Mouse (Mus musculus): ENCODE measurements around the gene Ctdsp1. TPM values are rescaled to one million over a fixed set of nuclear protein-coding genes. Genes with fewer than 3 reads are reported as not detected.

The Ctdsp1 gene
- polyA plus RNA-seq, 1 experiment from 2014 or later: 16.8 TPM

DNA sequence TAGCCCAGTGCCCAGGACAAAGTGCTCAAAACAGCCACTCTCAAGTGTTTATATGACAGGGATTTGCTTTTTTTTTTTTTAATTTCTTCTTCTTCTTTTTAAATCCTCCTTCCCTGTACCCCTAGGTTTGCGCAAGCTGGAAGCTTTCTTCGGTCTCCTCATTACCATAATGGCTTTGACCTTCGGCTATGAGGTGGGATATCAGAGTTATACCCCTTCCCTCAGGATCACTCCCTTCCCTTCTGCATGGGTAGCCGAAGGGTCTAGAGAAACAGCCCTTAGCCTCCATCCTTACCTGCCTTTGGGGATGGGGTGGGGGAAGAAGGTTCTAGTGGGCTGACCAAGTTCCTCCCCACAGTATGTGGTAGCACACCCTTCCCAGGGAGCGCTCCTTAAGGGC is 10.8 kb upstream of the Ctdsp1 start:
- WGBS: 86% methylated on average over 5 of the region's 5 CpGs
- H3K4me2 ChIP-seq: no peak overlapping the region
- no peak overlapping the region for H3K4me3 ChIP-seq (replicated peaks)
- H3K9ac ChIP-seq (replicated peaks): no peak overlapping the region
- H3K27ac ChIP-seq (replicated peaks): no peak overlapping the region
- no peaks in the 10 kb centered on the region for H3K36me3 ChIP-seq
- no peaks in the 10 kb centered on the region for H3K27me3 ChIP-seq (replicated peaks)
- no peak for ATAC-seq (ENCODE audit: low FRiP score)
- no peaks in the 10 kb centered on the region for H3K9me3 ChIP-seq (replicated peaks)
- no peaks in the 10 kb centered on the region for H3K4me1 ChIP-seq

DNA sequence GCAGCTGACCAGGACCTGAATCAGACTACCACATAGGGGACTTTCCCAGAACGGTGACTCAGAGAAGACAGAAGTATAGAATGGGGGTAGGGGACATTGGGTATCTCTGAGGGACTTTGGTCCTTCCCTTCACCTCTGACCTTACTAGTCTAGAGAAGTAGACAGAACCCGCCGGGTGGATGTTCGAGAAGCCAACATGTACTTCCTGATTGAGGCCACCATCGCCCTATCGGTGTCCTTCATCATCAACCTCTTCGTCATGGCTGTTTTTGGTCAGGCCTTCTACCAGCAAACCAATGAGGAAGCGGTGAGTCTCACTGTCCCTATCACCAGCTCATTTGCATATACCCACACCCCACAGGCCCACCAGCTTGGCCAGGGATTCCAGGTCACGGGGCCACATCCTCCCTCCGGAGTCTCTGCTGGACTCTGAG is 9.7 kb upstream of the Ctdsp1 start:
- H3K27ac ChIP-seq (replicated peaks): no peak overlapping the region
- H3K4me2 ChIP-seq: no peak overlapping the region
- H3K27me3 ChIP-seq (replicated peaks): no peaks in the 10 kb centered on the region
- no peak for ATAC-seq (ENCODE audit: low FRiP score)
- peaks cover 3% of the 10 kb centered on the region; the same call in 1 of the 2 replicates for H3K4me1 ChIP-seq
- 90% methylated on average over 10 of the region's 10 CpGs for whole genome bisulfite sequencing
- H3K4me3 ChIP-seq (replicated peaks): no peak overlapping the region
- H3K9me3 ChIP-seq (replicated peaks): no peaks in the 10 kb centered on the region
- no peak overlapping the region for H3K9ac ChIP-seq (replicated peaks)
- no peaks in the 10 kb centered on the region for H3K36me3 ChIP-seq

DNA sequence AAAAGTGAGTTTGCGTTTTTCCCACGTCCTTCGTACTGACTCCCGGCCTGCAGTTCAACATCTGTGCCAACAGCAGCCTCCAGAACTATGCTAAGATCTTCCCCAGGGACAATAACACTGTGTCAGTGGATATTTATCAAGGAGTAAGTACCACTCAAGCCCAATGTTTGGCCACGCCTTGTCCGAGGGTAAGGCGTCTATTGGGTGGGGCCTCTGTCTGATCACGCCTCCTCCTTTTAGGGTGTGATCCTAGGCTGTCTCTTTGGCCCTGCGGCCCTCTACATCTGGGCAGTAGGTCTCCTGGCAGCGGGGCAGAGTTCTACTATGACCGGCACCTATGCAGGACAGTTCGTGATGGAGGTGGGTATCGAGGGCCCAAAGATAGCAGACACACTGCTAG is 7.9 kb upstream of the Ctdsp1 start:
- H3K4me3 ChIP-seq (replicated peaks): no peak overlapping the region
- no peaks in the 10 kb centered on the region for H3K36me3 ChIP-seq
- H3K27ac ChIP-seq (replicated peaks): no peak overlapping the region
- H3K9me3 ChIP-seq (replicated peaks): no peaks in the 10 kb centered on the region
- H3K27me3 ChIP-seq (replicated peaks): no peaks in the 10 kb centered on the region
- ATAC-seq (ENCODE audit: low FRiP score): no peak
- WGBS: 88% methylated on average over 13 of the region's 13 CpGs
- no peak overlapping the region for H3K4me2 ChIP-seq
- peaks cover 10% of the 10 kb centered on the region for H3K4me1 ChIP-seq
- H3K9ac ChIP-seq (replicated peaks): no peak overlapping the region

DNA sequence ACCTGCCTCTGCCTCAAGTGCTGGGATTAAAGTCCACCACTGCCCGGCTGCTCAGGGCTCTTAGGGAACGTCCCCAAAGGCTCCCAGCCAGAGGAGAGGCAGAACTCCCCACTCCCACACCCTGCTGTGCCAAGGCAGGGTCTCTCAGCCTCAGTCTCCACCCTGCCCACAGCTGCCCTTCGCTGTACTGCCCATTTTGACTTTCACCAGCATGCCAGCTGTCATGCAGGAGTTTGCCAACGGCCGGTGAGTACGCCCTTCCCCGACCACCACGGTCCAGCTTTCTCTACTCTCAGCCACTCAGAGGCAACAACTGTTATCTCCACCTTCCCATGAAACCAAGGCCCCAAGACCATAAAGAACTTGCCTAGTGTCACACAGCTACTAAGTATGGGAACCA is 6.8 kb upstream of the Ctdsp1 start:
- Histone ChIP-seq H3K27me3 (replicated peaks) (no peaks in the 10 kb centered on the region; the same call in 1 of the 2 replicates), H3K4me1 (peaks cover 10% of the 10 kb centered on the region), H3K4me3 (replicated peaks) (no peak overlapping the region), H3K27ac (replicated peaks) (no peak overlapping the region), H3K4me2 (no peak overlapping the region), H3K36me3 (no peaks in the 10 kb centered on the region), H3K9me3 (replicated peaks) (no peaks in the 10 kb centered on the region), H3K9ac (replicated peaks) (no peak overlapping the region)
- WGBS: 86% methylated on average over 8 of the region's 8 CpGs
- ATAC-seq (ENCODE audit: low FRiP score): no peak

DNA sequence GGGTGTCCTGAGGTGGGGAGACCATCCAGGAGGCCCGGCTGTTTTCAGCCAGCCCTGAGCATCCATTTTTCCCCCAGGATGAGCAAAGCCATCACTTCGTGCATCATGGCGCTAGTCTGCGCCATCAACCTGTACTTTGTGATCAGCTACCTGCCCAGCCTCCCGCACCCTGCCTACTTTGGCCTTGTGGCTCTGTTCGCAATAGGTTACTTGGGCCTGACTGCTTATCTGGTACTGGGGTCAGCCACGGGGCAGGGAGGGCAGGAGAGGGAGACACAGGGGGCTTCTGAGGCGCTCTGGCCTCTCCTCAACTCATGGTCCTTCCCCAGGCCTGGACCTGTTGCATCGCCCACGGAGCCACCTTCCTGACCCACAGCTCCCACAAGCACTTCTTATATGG is 6.2 kb upstream of the Ctdsp1 start:
- Histone ChIP-seq H3K4me1 (peaks cover 15% of the 10 kb centered on the region), H3K27ac (replicated peaks) (no peak overlapping the region), H3K4me2 (no peak overlapping the region), H3K9me3 (replicated peaks) (no peaks in the 10 kb centered on the region), H3K27me3 (replicated peaks) (peaks cover 3% of the 10 kb centered on the region), H3K9ac (replicated peaks) (no peak overlapping the region), H3K4me3 (replicated peaks) (no peak overlapping the region), H3K36me3 (no peaks in the 10 kb centered on the region)
- WGBS: 95% methylated on average over 10 of the region's 10 CpGs
- no peak for ATAC-seq (ENCODE audit: low FRiP score)

DNA sequence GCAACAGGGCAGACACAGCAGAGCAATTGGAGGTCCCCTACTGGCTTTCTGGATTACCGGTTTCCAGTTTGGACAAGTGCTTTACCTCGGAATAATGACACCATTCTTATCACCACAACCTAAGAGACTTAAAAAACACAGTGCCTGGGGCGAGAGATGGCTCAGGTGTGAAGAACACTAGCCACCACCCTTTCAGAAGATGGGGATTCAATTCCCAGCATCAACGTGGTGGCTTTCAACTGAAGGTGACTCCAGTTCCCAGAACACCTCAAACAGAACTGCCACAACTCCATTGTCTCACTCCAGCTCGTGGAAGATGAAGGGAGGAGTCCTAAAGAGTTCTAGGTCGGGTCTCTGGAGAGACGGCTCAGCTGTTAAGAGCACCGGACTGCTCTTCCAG is 5.8 kb upstream of the Ctdsp1 start:
- no peaks in the 10 kb centered on the region for H3K9me3 ChIP-seq (replicated peaks)
- 86% methylated on average over 8 of the region's 8 CpGs for WGBS
- H3K9ac ChIP-seq (replicated peaks): no peak overlapping the region
- H3K4me3 ChIP-seq (replicated peaks): no peak overlapping the region
- H3K4me2 ChIP-seq: no peak overlapping the region
- peaks cover 5% of the 10 kb centered on the region for H3K27me3 ChIP-seq (replicated peaks)
- H3K36me3 ChIP-seq: no peaks in the 10 kb centered on the region
- no peak overlapping the region for H3K27ac ChIP-seq (replicated peaks)
- ATAC-seq (ENCODE audit: low FRiP score): no peak
- peaks cover 19% of the 10 kb centered on the region for H3K4me1 ChIP-seq

DNA sequence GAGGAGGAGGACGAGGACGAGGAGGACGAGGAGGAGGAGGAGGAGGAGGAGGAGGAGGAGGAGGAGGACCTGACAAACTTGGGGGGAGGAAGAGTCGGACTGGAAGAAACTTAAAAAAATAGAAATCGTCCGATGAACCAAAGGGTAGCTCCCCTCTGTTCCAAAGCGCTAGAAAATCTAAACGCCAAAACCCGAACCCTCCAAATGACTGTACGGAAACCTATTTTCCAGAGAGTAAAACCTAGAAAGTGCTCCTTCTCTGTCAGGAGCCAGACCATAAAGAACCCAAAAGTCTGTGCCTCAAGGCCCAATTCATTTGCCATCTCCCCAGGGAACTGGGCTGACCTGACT is 5.0 kb upstream of the Ctdsp1 start:
- Histone ChIP-seq H3K9me3 (replicated peaks) (no peaks in the 10 kb centered on the region), H3K27me3 (replicated peaks) (peaks cover 9% of the 10 kb centered on the region), H3K4me2 (peak overlapping the region; percentile 83), H3K36me3 (no peaks in the 10 kb centered on the region), H3K4me1 (peaks cover 27% of the 10 kb centered on the region), H3K4me3 (replicated peaks) (peak overlapping the region; percentile 60), H3K9ac (replicated peaks) (peak overlapping the region; percentile 65), H3K27ac (replicated peaks) (peak overlapping the region; percentile 93)
- WGBS: 52% methylated on average over 8 of the region's 10 CpGs
- 0 out of 2 replicates have a peak, but pooled peaks have one; percentile 0 for ATAC-seq (ENCODE audit: low FRiP score)

DNA sequence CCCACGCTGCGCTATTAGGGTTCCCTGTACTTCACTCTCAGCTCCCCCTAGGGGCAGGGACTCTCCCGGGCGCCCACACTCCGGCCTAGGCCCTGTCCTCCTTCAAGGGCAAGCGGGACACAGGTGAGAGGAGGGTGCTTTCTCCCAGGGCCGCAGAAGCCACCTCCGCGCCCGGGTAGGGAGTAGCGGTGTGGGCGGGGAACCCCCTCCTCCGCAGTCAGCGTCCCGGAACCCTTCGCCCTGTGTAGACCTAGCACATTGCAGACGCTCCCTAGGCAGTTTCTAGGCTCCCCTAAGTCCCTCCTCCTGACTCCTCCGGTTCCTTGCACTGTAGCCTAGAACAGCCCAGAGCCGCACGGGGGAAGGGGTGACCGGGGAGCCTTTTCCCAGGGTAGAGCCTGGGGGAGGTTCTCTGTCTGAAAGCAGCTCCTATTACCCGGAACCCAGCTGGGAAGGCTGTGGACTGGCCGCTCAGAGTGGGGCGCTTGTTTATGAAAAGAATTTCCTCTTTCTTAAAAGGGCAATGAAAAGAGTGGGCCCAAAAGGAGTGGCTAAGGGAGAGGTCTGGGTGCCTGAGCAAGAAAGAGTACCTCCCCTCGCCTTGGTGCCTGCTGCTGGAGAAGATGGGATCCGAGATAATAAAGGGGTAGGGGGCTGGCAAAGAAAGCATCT is 4.5 kb upstream of the Ctdsp1 start:
- H3K27ac ChIP-seq (replicated peaks): peak overlapping the region; percentile 93
- H3K9ac ChIP-seq (replicated peaks): peak overlapping the region; percentile 65
- under 1% methylated on average over 26 of the region's 26 CpGs for WGBS
- peaks cover 27% of the 10 kb centered on the region for H3K4me1 ChIP-seq
- no peaks in the 10 kb centered on the region for H3K36me3 ChIP-seq
- peak; percentile 88 for ATAC-seq (ENCODE audit: low FRiP score)
- no peaks in the 10 kb centered on the region for H3K9me3 ChIP-seq (replicated peaks)
- peak overlapping the region; percentile 83 for H3K4me2 ChIP-seq
- H3K4me3 ChIP-seq (replicated peaks): peak overlapping the region; percentile 60
- peaks cover 9% of the 10 kb centered on the region for H3K27me3 ChIP-seq (replicated peaks)

DNA sequence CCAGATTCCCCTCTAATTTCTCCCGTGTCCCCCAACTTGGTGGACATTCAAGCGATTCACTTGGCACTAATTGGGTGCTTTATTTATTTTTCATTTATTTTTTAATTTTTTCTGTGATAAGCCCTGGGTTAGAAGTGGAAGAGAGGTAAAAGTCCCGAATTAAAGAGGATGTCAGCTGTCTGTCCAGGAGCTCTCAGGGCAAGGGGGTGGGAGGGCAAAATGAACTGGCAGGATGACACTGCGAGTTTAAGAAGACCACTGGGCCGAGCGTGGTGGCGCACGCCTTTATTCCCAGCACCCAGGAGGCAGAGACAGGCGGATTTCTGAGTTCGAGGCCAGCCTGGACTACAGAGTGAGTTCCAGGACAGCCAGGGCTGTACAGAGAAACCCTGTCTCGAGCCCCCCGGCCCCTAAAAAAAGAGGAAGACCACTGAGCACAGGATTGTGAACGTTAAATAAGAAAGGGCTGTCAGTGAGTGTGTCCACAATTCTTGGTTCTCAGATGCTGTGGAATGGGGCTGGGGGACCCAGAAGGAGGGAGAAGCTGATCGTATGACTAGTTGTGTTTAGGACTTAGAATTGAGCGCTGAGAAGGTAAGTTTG is 3.8 kb upstream of the Ctdsp1 start:
- Histone ChIP-seq H3K4me1 (peaks cover 34% of the 10 kb centered on the region), H3K27ac (replicated peaks) (peak overlapping the region; percentile 93), H3K4me3 (replicated peaks) (peak overlapping the region; percentile 60), H3K9ac (replicated peaks) (peak overlapping the region; percentile 65), H3K9me3 (replicated peaks) (no peaks in the 10 kb centered on the region), H3K4me2 (peak overlapping the region; percentile 83), H3K27me3 (replicated peaks) (peaks cover 9% of the 10 kb centered on the region), H3K36me3 (no peaks in the 10 kb centered on the region)
- no peak for ATAC-seq (ENCODE audit: low FRiP score)
- WGBS: 53% methylated on average over 15 of the region's 15 CpGs

DNA sequence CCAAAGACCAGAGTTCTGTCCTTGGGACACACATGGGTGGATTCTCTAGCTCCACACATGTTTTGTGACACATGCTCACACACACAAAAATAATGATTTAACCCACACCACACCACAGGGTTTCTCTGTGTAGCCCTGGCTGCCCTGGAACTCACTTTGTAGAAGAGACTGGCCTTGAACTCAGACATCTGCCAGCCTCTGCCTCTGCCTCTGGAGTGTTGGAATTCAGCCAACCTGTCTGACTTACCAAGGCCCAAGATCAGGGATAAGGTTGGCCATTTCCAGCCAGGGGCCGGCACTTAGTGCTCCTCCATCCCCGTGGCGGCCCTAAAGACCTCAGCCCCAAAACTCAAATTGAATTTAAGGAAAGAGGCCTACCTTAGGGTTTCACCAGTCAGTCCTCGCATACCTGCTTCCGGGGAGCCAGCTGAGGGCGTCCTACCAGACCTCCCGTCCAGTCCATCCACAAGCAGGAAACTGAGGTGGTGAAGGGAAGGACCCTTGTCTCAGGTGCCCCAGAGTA is 2.9 kb upstream of the Ctdsp1 start:
- no peak for ATAC-seq (ENCODE audit: low FRiP score)
- peaks cover 9% of the 10 kb centered on the region for H3K27me3 ChIP-seq (replicated peaks)
- H3K27ac ChIP-seq (replicated peaks): no peak overlapping the region
- H3K4me2 ChIP-seq: no peak overlapping the region
- no peaks in the 10 kb centered on the region for H3K36me3 ChIP-seq
- WGBS: 86% methylated on average over 7 of the region's 7 CpGs
- H3K4me3 ChIP-seq (replicated peaks): no peak overlapping the region
- peaks cover 43% of the 10 kb centered on the region for H3K4me1 ChIP-seq
- H3K9ac ChIP-seq (replicated peaks): no peak overlapping the region
- H3K9me3 ChIP-seq (replicated peaks): no peaks in the 10 kb centered on the region

DNA sequence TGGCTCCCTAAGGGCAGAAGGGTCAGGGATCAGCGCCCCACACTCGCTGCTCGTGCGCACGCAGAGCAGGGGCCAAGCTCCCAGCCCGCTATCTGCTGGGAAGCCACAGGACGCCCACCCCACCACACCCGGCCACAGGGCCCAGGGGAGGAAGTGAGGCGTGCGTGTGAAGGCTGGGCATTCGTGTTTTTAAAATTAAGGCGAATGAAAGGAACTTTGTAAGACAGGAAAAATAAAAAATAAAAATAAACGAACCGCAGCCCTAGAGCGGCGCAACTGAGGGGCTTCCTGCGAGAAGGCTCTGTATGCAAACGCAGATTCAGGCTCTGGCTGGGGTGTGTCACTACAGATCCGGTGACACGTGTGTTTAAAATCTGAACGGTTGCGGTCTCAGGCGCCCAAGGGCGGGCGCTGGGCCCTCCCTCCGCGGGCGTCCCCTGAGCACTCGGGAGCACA is 1.4 kb upstream of the Ctdsp1 start:
- no peak for ATAC-seq (ENCODE audit: low FRiP score)
- Histone ChIP-seq H3K4me3 (replicated peaks) (peak overlapping the region; percentile 14; the same call in 1 of the 2 replicates), H3K9me3 (replicated peaks) (no peaks in the 10 kb centered on the region), H3K36me3 (peaks cover 3% of the 10 kb centered on the region), H3K27ac (replicated peaks) (no peak overlapping the region), H3K4me2 (peak overlapping the region; percentile 95), H3K9ac (replicated peaks) (0 out of 2 replicates have a peak overlapping the region, but pooled peaks have one; percentile 7), H3K4me1 (peaks cover 44% of the 10 kb centered on the region), H3K27me3 (replicated peaks) (peaks cover 9% of the 10 kb centered on the region)
- WGBS: 8% methylated on average over 29 of the region's 29 CpGs
